ENCODE assay signal across 9 mouse cellular contexts in genomic region chr11:70982030-70982429, GRCm38 (mm10). TPM values are rescaled to one million over a fixed set of nuclear protein-coding genes. Genes with fewer than 3 reads are reported as not detected.
DNase-seq lines count a peak whose midpoint lies in the region; ATAC-seq and TF ChIP-seq lines count a peak whose summit lies in the region.
"Had no signal": no experiment of that assay in that cellular context is flagged by ENCODE, and none has a peak within 500 bp of the region (broad histone marks: within the 10 kb centered on the region; RNA-seq: fewer than 3 reads in every experiment).

No protein-coding gene starts in this region.

- no peaks in the 10 kb centered on the region for H3K9me3 ChIP-seq in kidney, postnatal 0 days (replicated peaks; ENCODE audit: low read length)
- H3K9me3 ChIP-seq in hindbrain, embryonic 15.5 days: no peaks in the 10 kb centered on the region
- H3K9me3 ChIP-seq in midbrain, embryonic 16.5 days (replicated peaks; ENCODE audit: control insufficient read depth, low read length, poor library complexity, severe bottlenecking): no peaks in the 10 kb centered on the region

- TF ChIP-seq CTCF in kidney, postnatal 0 days (IDR thresholded peaks at IDR 0.05; ENCODE audit: low read depth): no peak
- no peak for TF ChIP-seq CTCF in bone marrow, adult 2 months (IDR thresholded peaks at IDR 0.05; ENCODE audit: control insufficient read depth, insufficient read depth, low read length)

- H3K36me3 ChIP-seq in kidney, postnatal 0 days (ENCODE audit: insufficient read depth, low read length): peaks cover 34% of the 10 kb centered on the region
- H3K36me3 ChIP-seq in hindbrain, embryonic 15.5 days: peaks cover 67% of the 10 kb centered on the region
- H3K36me3 ChIP-seq in midbrain, embryonic 16.5 days (ENCODE audit: control insufficient read depth, insufficient read depth, low read length): peaks cover 32% of the 10 kb centered on the region

- H3K27me3 ChIP-seq in kidney, postnatal 0 days (ENCODE audit: insufficient read depth, low read length): no peaks in the 10 kb centered on the region
- H3K27me3 ChIP-seq in hindbrain, embryonic 15.5 days: no peaks in the 10 kb centered on the region
- no peaks in the 10 kb centered on the region for H3K27me3 ChIP-seq in midbrain, embryonic 16.5 days (ENCODE audit: control insufficient read depth, insufficient read depth, low read depth, low read length)

- H3K9ac ChIP-seq in kidney, postnatal 0 days (ENCODE audit: low read depth, low read length): peak overlapping the region; percentile 86
- H3K9ac ChIP-seq in hindbrain, embryonic 15.5 days: peak overlapping the region; percentile 98
- H3K9ac ChIP-seq in midbrain, embryonic 16.5 days (ENCODE audit: low read depth, low read length): peak overlapping the region; percentile 93

- 0 out of 2 replicates have a peak overlapping the region, but pooled peaks have one; percentile 43 for H3K27ac ChIP-seq in kidney, postnatal 0 days
- no peak overlapping the region for H3K27ac ChIP-seq in bone marrow, adult 2 months (ENCODE audit: control insufficient read depth, insufficient read depth, low read depth, low read length, poor library complexity)
- peak overlapping the region; percentile 76; the same call in 1 of the 2 replicates for H3K27ac ChIP-seq in hindbrain, embryonic 15.5 days (replicated peaks)
- H3K27ac ChIP-seq in midbrain, embryonic 16.5 days (ENCODE audit: low read length): no peak overlapping the region

- WGBS in kidney, postnatal 0 days: 4% methylated on average over 12 of the region's 12 CpGs
- WGBS in bone marrow, adult 2 months: 3% methylated on average over 12 of the region's 12 CpGs
- WGBS in hindbrain, embryonic 15.5 days: 10% methylated on average over 12 of the region's 12 CpGs
- 16% methylated on average over 12 of the region's 12 CpGs for WGBS in midbrain, embryonic 16.5 days

- TF ChIP-seq POLR2A in bone marrow, adult 2 months (IDR thresholded peaks at IDR 0.05; ENCODE audit: borderline replicate concordance, control insufficient read depth, low read depth, low read length): no peak

- peak overlapping the region; percentile 58 for H3K4me2 ChIP-seq in kidney, postnatal 0 days (ENCODE audit: low read length)
- H3K4me2 ChIP-seq in hindbrain, embryonic 15.5 days: peak overlapping the region; percentile 79
- H3K4me2 ChIP-seq in midbrain, embryonic 16.5 days (ENCODE audit: low read length): peak overlapping the region; percentile 64

- peak overlapping the region; percentile 98 for H3K4me3 ChIP-seq in kidney, postnatal 0 days (replicated peaks; ENCODE audit: low read depth, low read length)
- H3K4me3 ChIP-seq in bone marrow, adult 2 months (replicated peaks; ENCODE audit: control insufficient read depth, low read depth, low read length): peak overlapping the region; percentile 77
- peak overlapping the region; percentile 100 for H3K4me3 ChIP-seq in hindbrain, embryonic 15.5 days
- H3K4me3 ChIP-seq in midbrain, embryonic 16.5 days (ENCODE audit: low read depth, low read length): peak overlapping the region; percentile 99

- no peak for ATAC-seq in kidney, postnatal 0 days (replicated peaks; ENCODE audit: low FRiP score, low read depth)
- ATAC-seq in hindbrain, embryonic 15.5 days (ENCODE audit: low FRiP score, low read depth): no peak
- no peak for ATAC-seq in midbrain, embryonic 16.5 days

- 0 out of 2 replicates have a peak, but pooled peaks cover 7% of the 10 kb centered on the region for H3K4me1 ChIP-seq in kidney, postnatal 0 days (replicated peaks; ENCODE audit: insufficient read depth, low read length)
- peaks cover 1% of the 10 kb centered on the region; the same call in 1 of the 2 replicates for H3K4me1 ChIP-seq in bone marrow, adult 2 months (ENCODE audit: control insufficient read depth, insufficient read depth, low read length)
- H3K4me1 ChIP-seq in hindbrain, embryonic 15.5 days (replicated peaks): peaks cover 12% of the 10 kb centered on the region
- peaks cover 13% of the 10 kb centered on the region for H3K4me1 ChIP-seq in midbrain, embryonic 16.5 days (ENCODE audit: control insufficient read depth, insufficient read depth, low read length)

- DNase-seq in kidney, postnatal 0 days (ENCODE audit: low spot score): peak; percentile 0
- no peak for DNase-seq in kidney, postnatal 4 days
- no peak for DNase-seq in frontal cortex, adult 2 months (ENCODE audit: extremely low spot score in 1 of 2, low spot score in 1 of 2)
- DNase-seq in layer of hippocampus, postnatal 36 days: no peak
- DNase-seq in cerebellum, postnatal 36 days: no peak
- DNase-seq: adrenal gland, postnatal 36 days had no signal

RNA-seq across cellular contexts. Expression of gene C1qbp, which starts 0.8 kb away (rescaled TPM):
- polyA plus RNA-seq in kidney, postnatal 0 days (2015; fragmentation: Nextera tagmentation; extraction: Ambion mirVana): 292 and 309 TPM in 2 replicates
- polyA plus RNA-seq in bone marrow, adult 2 months (2011; ENCODE audit: insufficient read depth, insufficient read length, low replicate concordance, missing spikeins): 70.2 and 84.8 TPM in 2 replicates
- polyA plus RNA-seq in hindbrain, embryonic 15.5 days (2015; fragmentation: Nextera tagmentation; extraction: Ambion mirVana): 175 and 182 TPM in 2 replicates
- 170 and 175 TPM in 2 replicates for polyA plus RNA-seq in midbrain, embryonic 16.5 days (2015; fragmentation: Nextera tagmentation; extraction: Ambion mirVana)
- 79.9 and 94.5 TPM in 2 replicates for polyA plus RNA-seq in frontal cortex, adult 2 months (2012; rRNA removed)
- total RNA-seq in layer of hippocampus, postnatal 36 days (2021): 100 to 1,000 TPM in 1 of 2 experiments, 10 to 100 TPM in 1; 99.2 to 101 TPM

RNA-seq across cellular contexts. Expression of gene Rpain, which starts 12.0 kb away (rescaled TPM):
- polyA plus RNA-seq in kidney, postnatal 0 days (2015; fragmentation: Nextera tagmentation; extraction: Ambion mirVana): 67.0 and 68.3 TPM in 2 replicates
- polyA plus RNA-seq in bone marrow, adult 2 months (2011; ENCODE audit: insufficient read depth, insufficient read length, low replicate concordance, missing spikeins): 51.8 and 149 TPM in 2 replicates
- polyA plus RNA-seq in hindbrain, embryonic 15.5 days (2015; fragmentation: Nextera tagmentation; extraction: Ambion mirVana): 69.0 and 69.9 TPM in 2 replicates
- 65.3 and 71.5 TPM in 2 replicates for polyA plus RNA-seq in midbrain, embryonic 16.5 days (2015; fragmentation: Nextera tagmentation; extraction: Ambion mirVana)
- polyA plus RNA-seq in frontal cortex, adult 2 months (2012; rRNA removed): 58.9 and 63.3 TPM in 2 replicates
- total RNA-seq in layer of hippocampus, postnatal 36 days (2021): 10 to 100 TPM; 39.6 to 41.3 TPM

RNA-seq across cellular contexts. Expression of gene Nup88, which starts 12.3 kb away (rescaled TPM):
- 85.8 and 89.0 TPM in 2 replicates for polyA plus RNA-seq in kidney, postnatal 0 days (2015; fragmentation: Nextera tagmentation; extraction: Ambion mirVana)
- polyA plus RNA-seq in bone marrow, adult 2 months (2011; ENCODE audit: insufficient read depth, insufficient read length, low replicate concordance, missing spikeins): 40.0 and 63.1 TPM in 2 replicates
- 111 and 117 TPM in 2 replicates for polyA plus RNA-seq in hindbrain, embryonic 15.5 days (2015; fragmentation: Nextera tagmentation; extraction: Ambion mirVana)
- 120 and 122 TPM in 2 replicates for polyA plus RNA-seq in midbrain, embryonic 16.5 days (2015; fragmentation: Nextera tagmentation; extraction: Ambion mirVana)
- 75.2 and 86.2 TPM in 2 replicates for polyA plus RNA-seq in frontal cortex, adult 2 months (2012; rRNA removed)
- 10 to 100 TPM; 53.2 to 59.1 TPM for total RNA-seq in layer of hippocampus, postnatal 36 days (2021)

RNA-seq across cellular contexts. Expression of gene Dhx33, which starts 22.2 kb away (rescaled TPM):
- polyA plus RNA-seq in kidney, postnatal 0 days (2015; fragmentation: Nextera tagmentation; extraction: Ambion mirVana): 12.1 and 12.4 TPM in 2 replicates
- 4.8 and 11.3 TPM in 2 replicates for polyA plus RNA-seq in bone marrow, adult 2 months (2011; ENCODE audit: insufficient read depth, insufficient read length, low replicate concordance, missing spikeins)
- polyA plus RNA-seq in hindbrain, embryonic 15.5 days (2015; fragmentation: Nextera tagmentation; extraction: Ambion mirVana): 14.3 and 15.7 TPM in 2 replicates
- 15.7 and 16.2 TPM in 2 replicates for polyA plus RNA-seq in midbrain, embryonic 16.5 days (2015; fragmentation: Nextera tagmentation; extraction: Ambion mirVana)
- polyA plus RNA-seq in frontal cortex, adult 2 months (2012; rRNA removed): 23.8 and 26.1 TPM in 2 replicates
- total RNA-seq in layer of hippocampus, postnatal 36 days (2021): 10 to 100 TPM; 59.0 to 70.6 TPM

RNA-seq across cellular contexts. Expression of gene Mis12, which starts 37.4 kb away (rescaled TPM):
- 17.9 and 23.4 TPM in 2 replicates for polyA plus RNA-seq in kidney, postnatal 0 days (2015; fragmentation: Nextera tagmentation; extraction: Ambion mirVana)
- 22.1 and 29.4 TPM in 2 replicates for polyA plus RNA-seq in bone marrow, adult 2 months (2011; ENCODE audit: insufficient read depth, insufficient read length, low replicate concordance, missing spikeins)
- 36.2 TPM in 2 replicates for polyA plus RNA-seq in hindbrain, embryonic 15.5 days (2015; fragmentation: Nextera tagmentation; extraction: Ambion mirVana)
- polyA plus RNA-seq in midbrain, embryonic 16.5 days (2015; fragmentation: Nextera tagmentation; extraction: Ambion mirVana): 33.4 and 36.1 TPM in 2 replicates
- polyA plus RNA-seq in frontal cortex, adult 2 months (2012; rRNA removed): 13.4 and 13.5 TPM in 2 replicates
- 10 to 100 TPM; 16.6 to 18.1 TPM for total RNA-seq in layer of hippocampus, postnatal 36 days (2021)

Comparison
In these comparisons a context has a peak if more than half of its experiments do, and no peak if none do; other contexts are left out.
1. H3K27ac ChIP-seq: peak in kidney, postnatal 0 days (single experiment) and hindbrain, embryonic 15.5 days (single experiment); none in bone marrow, adult 2 months (single experiment) and midbrain, embryonic 16.5 days (single experiment).
2. Peak in every context shown above with its lines, with median percentiles within 50 percentile points of each other: H3K4me2 ChIP-seq, H3K4me3 ChIP-seq and H3K9ac ChIP-seq.